Mouse (Mus musculus) MEL (cell line): ENCODE data around the gene Cd38.

Experiments
- POLR2A ChIP-seq, 2 experiments: IDR thresholded peaks; 2 replicates each; pipeline ENCODE4 v1.6.1; 2011 to 2012; ENCODE audit warnings: low read length in 2 of 2, mild to moderate bottlenecking in 2 of 2, control low read depth in 1 of 2, improper control_type of control experiment in 1 of 2, low read depth in 1 of 2, moderate library complexity in 1 of 2; ENCODE audit not compliant: control insufficient read depth in 1 of 2, insufficient read depth in 1 of 2, poor library complexity in 1 of 2
- POLR2AphosphoS2 ChIP-seq: IDR thresholded peaks from 2 replicates; pipeline ENCODE4 v1.6.1; 2011; ENCODE audit warnings: low read length, improper control_type of control experiment
- TAL1 ChIP-seq: IDR thresholded peaks from 2 replicates; pipeline ENCODE4 v1.6.1; 2012; ENCODE audit warnings: mild to moderate bottlenecking, inconsistent platforms, low read length, moderate library complexity, mixed read lengths

DNA sequence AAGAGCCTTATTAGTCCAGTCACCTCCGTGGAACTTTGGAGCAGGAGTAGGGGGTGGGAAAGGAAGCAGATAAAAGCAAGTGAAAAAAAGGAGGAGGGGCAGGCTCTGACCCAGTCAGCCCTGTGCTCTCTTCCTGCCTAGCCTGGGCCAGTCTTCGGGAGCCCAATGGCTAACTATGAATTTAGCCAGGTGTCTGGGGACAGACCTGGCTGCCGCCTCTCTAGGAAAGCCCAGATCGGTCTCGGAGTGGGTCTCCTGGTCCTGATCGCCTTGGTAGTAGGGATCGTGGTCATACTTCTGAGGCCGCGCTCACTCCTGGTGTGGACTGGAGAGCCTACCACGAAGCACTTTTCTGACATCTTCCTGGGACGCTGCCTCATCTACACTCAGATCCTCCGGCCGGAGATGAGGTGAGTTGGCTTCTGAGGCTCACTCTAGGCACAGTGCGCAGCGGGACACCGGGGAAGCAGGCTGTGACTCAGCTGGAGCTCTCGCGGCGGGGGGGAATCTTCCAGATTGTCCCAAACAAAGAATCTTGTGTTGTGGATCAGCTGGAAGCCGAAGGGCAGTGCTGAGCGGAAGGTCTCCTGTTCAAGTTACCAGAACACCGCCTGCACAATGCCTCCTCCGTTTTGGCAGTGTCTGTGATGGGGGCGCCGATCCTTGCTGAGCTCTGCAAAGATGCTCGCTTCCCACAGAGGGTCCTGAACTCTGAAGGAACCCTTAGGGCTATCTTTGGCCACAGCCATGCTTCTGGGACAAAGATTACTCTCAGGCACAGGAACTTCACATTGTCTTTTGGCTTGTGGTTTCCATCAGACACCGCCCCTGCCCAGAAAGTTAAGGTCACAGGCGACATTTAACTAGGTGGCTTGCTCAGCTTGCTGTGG is 603 bp downstream of the Cd38 start:
- TF ChIP-seq TAL1 (no peak), POLR2A (IDR thresholded peaks at IDR 0.05; ENCODE audit: control insufficient read depth in 1 of 2, insufficient read depth in 1 of 2, low read depth in 1 of 2, low read length in 2 of 2, poor library complexity in 1 of 2) (no peak), POLR2AphosphoS2 (no peak)
